Mouse (Mus musculus) liver, embryonic 11.5 days (tissue): ENCODE data around the gene Acp6. TPM values are rescaled to one million over a fixed set of nuclear protein-coding genes. Genes with fewer than 3 reads are reported as not detected.
A peak's percentile ranks its signal among the peaks of the same experiment; 100 is the strongest.

Source experiments
- ATAC-seq: fragments of 200-750 bp; cut with Nextera tagmentation; replicated peaks from 2 replicates; pipeline ENCODE4 v1.8.0; 2017; ENCODE audit warnings: moderate number of reproducible peaks, mild to moderate bottlenecking, moderate TSS enrichment, moderate library complexity; ENCODE audit not compliant: low FRiP score
- DNase-seq: peaks from one replicate; pipeline ENCODE4 v3.0.0-alpha.2; 2017; ENCODE audit warnings: low spot score
- H3K27ac ChIP-seq: fragments of 300-500 bp; sonication (generic); 2 replicates; pipeline ENCODE4 v1.5.1; 2014; ENCODE audit warnings: mild to moderate bottlenecking, low read depth, low read length, control low read depth
- H3K27me3 ChIP-seq: fragments of 300-500 bp; sonication (generic); replicated peaks from 2 replicates; pipeline ENCODE4 v1.6.1; 2014; ENCODE audit warnings: low read length, mixed read lengths; ENCODE audit not compliant: control insufficient read depth, insufficient read depth
- H3K36me3 ChIP-seq: fragments of 300-500 bp; sonication (generic); 2 replicates; pipeline ENCODE4 v1.6.1; 2014; ENCODE audit warnings: mild to moderate bottlenecking, low read length, moderate library complexity, mixed read lengths; ENCODE audit not compliant: control insufficient read depth, insufficient read depth
- H3K4me1 ChIP-seq: fragments of 300-500 bp; sonication (generic); replicated peaks from 2 replicates; pipeline ENCODE4 v1.6.1; 2014; ENCODE audit warnings: low read length, mixed read lengths; ENCODE audit not compliant: control insufficient read depth, insufficient read depth
- H3K4me2 ChIP-seq: fragments of 300-500 bp; sonication (generic); 2 replicates; pipeline ENCODE4 v1.6.1; 2014; ENCODE audit warnings: mild to moderate bottlenecking, control low read depth, moderate library complexity
- H3K4me3 ChIP-seq: fragments of 300-500 bp; sonication (generic); 2 replicates; pipeline ENCODE4 v1.5.1; 2014; ENCODE audit warnings: low read depth, low read length, control low read depth
- H3K9ac ChIP-seq: fragments of 300-500 bp; sonication (generic); 2 replicates; pipeline ENCODE4 v1.6.1; 2014; ENCODE audit warnings: low read depth, low read length, control low read depth
- H3K9me3 ChIP-seq: fragments of 300-500 bp; sonication (generic); 2 replicates; pipeline ENCODE4 v1.6.1; 2016; ENCODE audit warnings: low read length, inconsistent platforms, mixed read lengths; ENCODE audit not compliant: control insufficient read depth
- WGBS: fragments of 180-500 bp; shearing (Covaris S2); extraction: QIAGEN DNeasy Blood & Tissue Kit; methylation state at CpG from one replicate; pipeline ENCODE4 v1.1.7; 2014; 5-methylcytosine and 5-hydroxymethylcytosine counted together
- polyA plus RNA-seq: library from polyadenylated mRNA; unstranded; fragments of >200 nt; fragmentation: Nextera tagmentation; extraction: Ambion mirVana; gene quantifications from 2 replicates; pipeline ENCODE4 v1.2.1, GENCODE M21; 2014

The Acp6 gene
- polyA plus RNA-seq, 1 experiment from 2014 or later = 41.4 TPM

- Histone ChIP-seq H3K9me3 (no peaks in the 10 kb centered on the region), H3K27ac (no peak overlapping the region), H3K4me2 (no peak overlapping the region), H3K27me3 (no peaks in the 10 kb centered on the region), H3K4me1 (no peaks in the 10 kb centered on the region), H3K4me3 (no peak overlapping the region), H3K9ac (no peak overlapping the region), H3K36me3 (peaks cover 9% of the 10 kb centered on the region; the same call in 1 of the 2 replicates)
- WGBS = 87% methylated on average over 5 of the region's 5 CpGs
- ATAC-seq (no peak), DNase-seq (no peak)
Measured at GRCm38 (mm10) chr3:97172632-97173031, 14.1 kb downstream of the Acp6 start.

GRCm38 (mm10) chr3:97178885-97179284, 20.3 kb downstream of the Acp6 start:
- Histone ChIP-seq H3K27ac (no peak overlapping the region), H3K9ac (no peak overlapping the region), H3K4me1 (no peaks in the 10 kb centered on the region), H3K4me3 (no peak overlapping the region), H3K9me3 (no peaks in the 10 kb centered on the region), H3K4me2 (no peak overlapping the region), H3K36me3 (no peaks in the 10 kb centered on the region), H3K27me3 (no peaks in the 10 kb centered on the region)
- 75% methylated on average over 6 of the region's 6 CpGs for whole genome bisulfite sequencing
- no peak for DNase-seq
- ATAC-seq = no peak

GRCm38 (mm10) chr3:97180527-97180926, 21.9 kb downstream of the Acp6 start:
- Histone ChIP-seq H3K9me3 (no peaks in the 10 kb centered on the region), H3K4me1 (no peaks in the 10 kb centered on the region), H3K36me3 (no peaks in the 10 kb centered on the region), H3K4me3 (no peak overlapping the region), H3K9ac (no peak overlapping the region), H3K27me3 (no peaks in the 10 kb centered on the region), H3K4me2 (no peak overlapping the region), H3K27ac (no peak overlapping the region)
- DNase-seq (no peak), ATAC-seq (no peak)
- 47% methylated on average over 6 of the region's 6 CpGs for WGBS

GRCm38 (mm10) chr3:97183810-97184209, 25.2 kb downstream of the Acp6 start:
- no peaks in the 10 kb centered on the region for H3K27me3 ChIP-seq
- H3K4me3 ChIP-seq = no peak overlapping the region
- H3K4me1 ChIP-seq = no peaks in the 10 kb centered on the region
- no peak overlapping the region for H3K27ac ChIP-seq
- no peak overlapping the region for H3K4me2 ChIP-seq
- DNase-seq = no peak
- no peaks in the 10 kb centered on the region for H3K9me3 ChIP-seq
- no peak for ATAC-seq
- 36% methylated on average over 3 of the region's 3 CpGs for WGBS
- no peaks in the 10 kb centered on the region for H3K36me3 ChIP-seq
- H3K9ac ChIP-seq = no peak overlapping the region

GRCm38 (mm10) chr3:97185098-97185860, 26.7 kb downstream of the Acp6 start:
- ATAC-seq = no peak; the same call in 1 of the 2 replicates
- peak; percentile 51 for DNase-seq

GRCm38 (mm10) chr3:97196571-97196970, 38.0 kb downstream of the Acp6 start:
- Histone ChIP-seq H3K9ac (no peak overlapping the region), H3K4me3 (no peak overlapping the region)
- 74% methylated on average over 8 of the region's 8 CpGs for WGBS

More at GRCm38 (mm10) chr3:97185098-97185860, 26.7 kb downstream of the Acp6 start:
- no peak overlapping the region for H3K9ac ChIP-seq
- H3K4me1 ChIP-seq = no peaks in the 10 kb centered on the region
- no peak overlapping the region for H3K4me3 ChIP-seq
- 40% methylated on average over 10 of the region's 10 CpGs for WGBS
- H3K27me3 ChIP-seq = no peaks in the 10 kb centered on the region
- H3K9me3 ChIP-seq = no peaks in the 10 kb centered on the region
- H3K27ac ChIP-seq = no peak overlapping the region
- H3K36me3 ChIP-seq = no peaks in the 10 kb centered on the region
- H3K4me2 ChIP-seq = no peak overlapping the region

GRCm38 (mm10) chr3:97199261-97199660, 40.7 kb downstream of the Acp6 start:
- no peak for ATAC-seq
- Histone ChIP-seq H3K9ac (no peak overlapping the region), H3K4me3 (no peak overlapping the region), H3K9me3 (no peaks in the 10 kb centered on the region), H3K27ac (no peak overlapping the region), H3K4me2 (no peak overlapping the region), H3K27me3 (no peaks in the 10 kb centered on the region), H3K4me1 (no peaks in the 10 kb centered on the region), H3K36me3 (no peaks in the 10 kb centered on the region)
- 29% methylated on average over 4 of the region's 4 CpGs for WGBS
- no peak for DNase-seq

More at GRCm38 (mm10) chr3:97196571-97196970, 38.0 kb downstream of the Acp6 start:
- no peak overlapping the region for H3K27ac ChIP-seq
- H3K36me3 ChIP-seq = no peaks in the 10 kb centered on the region
- no peak overlapping the region for H3K4me2 ChIP-seq
- H3K4me1 ChIP-seq = no peaks in the 10 kb centered on the region
- no peak for DNase-seq
- no peak for ATAC-seq
- no peaks in the 10 kb centered on the region for H3K27me3 ChIP-seq
- H3K9me3 ChIP-seq = no peaks in the 10 kb centered on the region

- 39% methylated on average over 5 of the region's 5 CpGs for WGBS
- H3K27me3 ChIP-seq = no peaks in the 10 kb centered on the region
- ATAC-seq (no peak; the same call in 1 of the 2 replicates), DNase-seq (peak; percentile 48)
- peaks cover 7% of the 10 kb centered on the region; the same call in 1 of the 2 replicates for H3K36me3 ChIP-seq
- H3K4me3 ChIP-seq = no peak overlapping the region
- H3K9ac ChIP-seq = no peak overlapping the region
- H3K4me1 ChIP-seq = no peaks in the 10 kb centered on the region
- no peak overlapping the region for H3K27ac ChIP-seq
- no peaks in the 10 kb centered on the region for H3K9me3 ChIP-seq
- H3K4me2 ChIP-seq = no peak overlapping the region
Measured at GRCm38 (mm10) chr3:97201943-97202342, 43.4 kb downstream of the Acp6 start.

GRCm38 (mm10) chr3:97203880-97204279, 45.3 kb downstream of the Acp6 start:
- 0 out of 2 replicates have a peak, but pooled peaks have one; percentile 26 for ATAC-seq
- H3K4me2 ChIP-seq = no peak overlapping the region
- no peak overlapping the region for H3K4me3 ChIP-seq
- no peaks in the 10 kb centered on the region for H3K27me3 ChIP-seq
- peaks cover 7% of the 10 kb centered on the region; the same call in 1 of the 2 replicates for H3K36me3 ChIP-seq
- H3K27ac ChIP-seq = no peak overlapping the region
- H3K9ac ChIP-seq = no peak overlapping the region
- no peak for DNase-seq
- WGBS = 56% methylated on average over 14 of the region's 14 CpGs
- H3K4me1 ChIP-seq = no peaks in the 10 kb centered on the region
- no peaks in the 10 kb centered on the region for H3K9me3 ChIP-seq
